Mouse (Mus musculus) ES-E14 (cell line): ENCODE data around the gene Bicral.

ENCODE experiments used
- CHD2 ChIP-seq: IDR thresholded peaks from 2 replicates; pipeline ENCODE4 v1.6.1; 2014; ENCODE audit warnings: mild to moderate bottlenecking, low read depth, low read length, inconsistent platforms
- HCFC1 ChIP-seq: IDR thresholded peaks from 2 replicates; pipeline ENCODE4 v1.6.1; 2012; ENCODE audit warnings: low read length, inconsistent platforms, borderline replicate concordance; ENCODE audit not compliant: insufficient read depth
- MAFK ChIP-seq: IDR thresholded peaks from 2 replicates; pipeline ENCODE4 v1.6.1; 2014; ENCODE audit warnings: mild to moderate bottlenecking, low read depth, low read length, inconsistent platforms; ENCODE audit not compliant: insufficient read depth
- ZC3H11A ChIP-seq: IDR thresholded peaks from 2 replicates; pipeline ENCODE4 v1.6.1; 2012; ENCODE audit warnings: low read depth, mild to moderate bottlenecking, inconsistent platforms, low read length, borderline replicate concordance
- ZNF384 ChIP-seq: IDR thresholded peaks from 2 replicates; pipeline ENCODE4 v1.6.1; 2012; ENCODE audit warnings: low read depth, low read length, inconsistent platforms

DNA sequence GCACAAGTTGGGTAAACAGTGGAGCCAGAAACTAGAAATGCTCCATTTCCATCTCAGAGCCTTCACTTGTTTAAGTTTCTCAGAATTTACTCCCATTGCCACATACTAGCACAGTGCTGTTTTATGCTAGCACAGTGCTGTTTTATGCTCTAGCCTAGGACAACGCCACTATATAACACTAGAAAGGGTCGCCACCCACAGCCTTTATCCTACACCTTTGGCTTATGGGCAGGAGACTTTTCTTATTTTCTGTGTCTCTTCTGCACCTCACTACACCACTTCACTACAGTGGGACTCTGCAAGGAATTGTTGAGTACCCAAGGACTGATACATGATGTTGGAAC lies 75.1 kb downstream of the Bicral start:
- TF ChIP-seq HCFC1 (0 out of 2 replicates have a peak, but pooled peaks have one; percentile 5), ZC3H11A (no peak), CHD2 (no peak), ZNF384 (0 out of 2 replicates have a peak, but pooled peaks have one; percentile 0), MAFK (no peak)
